Mouse (Mus musculus) liver, embryonic 12.5 days (tissue): Measurements from ENCODE around the gene Cyb561d2. TPM values are rescaled to one million over a fixed set of nuclear protein-coding genes. Genes with fewer than 3 reads are reported as not detected.
"Not testable (repeated sequence)": the region's sequence is repeated elsewhere in the genome, so short reads cannot be mapped to it uniquely, and the experiment has no call there.

ENCODE experiments used
- ATAC-seq: fragments of 200-750 bp; cut with Nextera tagmentation; 2 replicates; pipeline ENCODE4 v1.8.0; 2017; ENCODE audit warnings: moderate number of reproducible peaks, mild to moderate bottlenecking, moderate library complexity
- H3K27ac ChIP-seq: fragments of 300-500 bp; sonication (generic); 2 replicates; pipeline ENCODE4 v1.5.1; 2016; ENCODE audit warnings: mild to moderate bottlenecking
- H3K27me3 ChIP-seq: fragments of 300-500 bp; sonication (generic); replicated peaks from 2 replicates; pipeline ENCODE4 v1.6.1; 2016; ENCODE audit warnings: mild to moderate bottlenecking, moderate library complexity
- H3K36me3 ChIP-seq: fragments of 300-500 bp; sonication (generic); 2 replicates; pipeline ENCODE4 v1.6.1; 2016; ENCODE audit warnings: mild to moderate bottlenecking, moderate library complexity
- H3K4me1 ChIP-seq: fragments of 300-500 bp; sonication (generic); 2 replicates; pipeline ENCODE4 v1.6.1; 2016
- H3K4me2 ChIP-seq: fragments of 300-500 bp; sonication (generic); 2 replicates; pipeline ENCODE4 v1.6.1; 2016; ENCODE audit warnings: mild to moderate bottlenecking, moderate library complexity
- H3K4me3 ChIP-seq: fragments of 300-500 bp; sonication (generic); 2 replicates; pipeline ENCODE4 v1.5.1; 2016; ENCODE audit warnings: mild to moderate bottlenecking, moderate library complexity
- H3K9ac ChIP-seq: fragments of 300-500 bp; sonication (generic); 2 replicates; pipeline ENCODE4 v1.6.1; 2016; ENCODE audit warnings: mild to moderate bottlenecking, moderate library complexity
- H3K9me3 ChIP-seq: fragments of 300-500 bp; sonication (generic); replicated peaks from 2 replicates; pipeline ENCODE4 v1.6.1; 2016; ENCODE audit warnings: mild to moderate bottlenecking, moderate library complexity
- WGBS: fragments of 180-500 bp; shearing (Covaris S2); methylation state at CpG from one replicate; pipeline ENCODE4 v1.1.7; 2016; ENCODE audit not compliant: insufficient replicate concordance; 5-methylcytosine and 5-hydroxymethylcytosine counted together
- polyA plus RNA-seq: library from polyadenylated mRNA; unstranded; fragments of >200 nt; fragmentation: Nextera tagmentation; extraction: Ambion mirVana; gene quantifications from 2 replicates; pipeline ENCODE4 v1.2.1, GENCODE M21; 2016

Gene Cyb561d2
- polyA plus RNA-seq, 1 experiment from 2014 or later: 18.5 TPM

DNA sequence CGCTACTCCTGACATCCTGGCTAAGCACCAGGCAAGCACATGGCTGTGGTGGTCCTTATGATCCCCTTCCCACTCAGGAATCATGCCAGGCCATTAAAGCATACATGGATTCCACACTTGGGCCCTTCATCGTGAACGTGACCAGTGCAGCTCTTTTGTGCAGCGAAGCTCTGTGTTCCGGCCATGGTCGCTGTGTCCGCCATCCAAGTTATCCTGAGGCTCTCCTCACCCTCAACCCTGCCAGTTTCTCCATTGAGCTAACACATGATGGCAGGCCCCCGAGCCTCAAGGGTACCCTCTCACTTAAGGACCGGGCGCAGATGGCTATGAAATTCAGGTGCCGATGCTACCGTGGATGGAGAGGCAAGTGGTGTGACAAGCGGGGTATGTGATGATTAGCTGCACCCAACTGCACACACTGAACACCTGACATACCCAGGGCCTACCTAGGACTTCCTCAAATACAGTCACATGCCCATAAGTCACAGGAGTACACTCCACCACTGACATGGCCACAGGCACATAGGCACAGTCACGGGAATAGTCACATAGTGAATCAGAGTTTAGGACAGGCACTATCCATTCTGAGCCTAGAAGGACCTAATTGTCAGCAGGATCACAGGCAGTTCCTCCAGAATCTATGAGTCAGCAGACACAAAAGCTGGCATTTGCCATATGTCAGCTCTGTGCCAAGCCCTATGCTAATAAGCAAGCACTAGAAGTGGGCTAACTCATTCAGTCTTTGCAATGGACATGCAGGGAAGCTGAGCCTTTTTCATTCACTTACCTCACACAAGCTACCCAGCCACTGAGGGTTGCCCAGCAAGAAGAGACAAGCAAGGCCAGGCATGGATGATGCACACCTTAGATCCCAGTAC lies 37.3 kb upstream of the Cyb561d2 start:
- Histone ChIP-seq H3K4me3 (no peak overlapping the region), H3K4me1 (peaks cover 76% of the 10 kb centered on the region), H3K9ac (no peak overlapping the region; the same call in 1 of the 2 replicates), H3K27ac (peak overlapping the region; percentile 95), H3K27me3 (no peaks in the 10 kb centered on the region), H3K9me3 (no peaks in the 10 kb centered on the region), H3K4me2 (peak overlapping the region; percentile 94; the same call in 1 of the 2 replicates), H3K36me3 (peaks cover 18% of the 10 kb centered on the region)
- 87% methylated on average over 14 of the region's 14 CpGs for WGBS
- ATAC-seq: no peak

DNA sequence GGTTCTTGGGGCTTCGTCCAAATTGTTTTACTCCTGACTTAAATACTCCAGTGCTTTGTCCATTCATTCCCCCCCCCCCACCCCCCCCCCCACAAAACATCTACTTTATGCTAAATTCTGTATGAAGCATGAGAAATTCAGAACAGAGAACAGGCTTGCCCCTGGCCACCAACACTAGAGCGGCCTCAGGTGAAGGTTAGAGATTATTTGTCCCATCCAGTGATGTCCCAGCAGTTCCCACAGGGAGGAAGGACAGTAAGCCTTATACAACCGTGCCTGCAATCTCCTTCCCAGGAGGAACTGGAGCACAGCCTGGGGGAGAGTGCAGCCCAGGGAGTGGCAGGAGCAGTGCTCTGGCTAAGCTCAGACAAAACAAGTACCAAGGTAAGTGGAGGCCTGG lies 36.6 kb upstream of the Cyb561d2 start, which contains the start of gene Naa80:
TSS of gene Naa80 (plus strand) at position 301 of the 400 bp plus-strand sequence.
- Histone ChIP-seq H3K4me1 (peaks cover 70% of the 10 kb centered on the region), H3K9ac (peak within 1 kb of the TSS; percentile 15; the same call in 1 of the 2 replicates), H3K9me3 (no peaks in the 10 kb centered on the region), H3K27me3 (no peaks in the 10 kb centered on the region), H3K4me3 (no peak within 1 kb of the TSS), H3K36me3 (peaks cover 15% of the 10 kb centered on the region), H3K4me2 (peak within 1 kb of the TSS; percentile 94), H3K27ac (peak within 1 kb of the TSS; percentile 95)
- 74% methylated on average over 3 of the region's 3 CpGs for WGBS
- no peak for ATAC-seq

DNA sequence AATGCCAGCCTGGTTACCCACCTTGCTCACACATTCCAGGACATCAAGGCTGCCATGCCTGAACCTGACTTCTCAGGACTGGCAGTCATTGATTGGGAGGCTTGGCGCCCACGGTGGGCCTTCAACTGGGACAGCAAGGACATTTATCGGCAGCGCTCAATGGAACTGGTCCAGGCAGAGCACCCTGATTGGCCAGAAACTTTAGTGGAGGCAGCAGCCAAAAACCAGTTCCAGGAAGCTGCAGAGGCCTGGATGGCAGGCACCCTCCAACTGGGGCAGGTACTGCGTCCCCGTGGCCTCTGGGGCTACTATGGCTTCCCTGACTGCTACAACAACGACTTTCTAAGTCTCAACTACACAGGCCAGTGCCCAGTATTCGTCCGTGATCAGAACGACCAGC lies 35.9 kb upstream of the Cyb561d2 start:
- no peak for ATAC-seq
- Histone ChIP-seq H3K9ac (peak overlapping the region; percentile 15; the same call in 1 of the 2 replicates), H3K36me3 (peaks cover 15% of the 10 kb centered on the region), H3K4me2 (peak overlapping the region; percentile 75; the same call in 1 of the 2 replicates), H3K27ac (peak overlapping the region; percentile 79; the same call in 1 of the 2 replicates), H3K9me3 (no peaks in the 10 kb centered on the region), H3K4me3 (no peak overlapping the region), H3K27me3 (no peaks in the 10 kb centered on the region), H3K4me1 (peaks cover 70% of the 10 kb centered on the region)
- WGBS: 80% methylated on average over 10 of the region's 10 CpGs

DNA sequence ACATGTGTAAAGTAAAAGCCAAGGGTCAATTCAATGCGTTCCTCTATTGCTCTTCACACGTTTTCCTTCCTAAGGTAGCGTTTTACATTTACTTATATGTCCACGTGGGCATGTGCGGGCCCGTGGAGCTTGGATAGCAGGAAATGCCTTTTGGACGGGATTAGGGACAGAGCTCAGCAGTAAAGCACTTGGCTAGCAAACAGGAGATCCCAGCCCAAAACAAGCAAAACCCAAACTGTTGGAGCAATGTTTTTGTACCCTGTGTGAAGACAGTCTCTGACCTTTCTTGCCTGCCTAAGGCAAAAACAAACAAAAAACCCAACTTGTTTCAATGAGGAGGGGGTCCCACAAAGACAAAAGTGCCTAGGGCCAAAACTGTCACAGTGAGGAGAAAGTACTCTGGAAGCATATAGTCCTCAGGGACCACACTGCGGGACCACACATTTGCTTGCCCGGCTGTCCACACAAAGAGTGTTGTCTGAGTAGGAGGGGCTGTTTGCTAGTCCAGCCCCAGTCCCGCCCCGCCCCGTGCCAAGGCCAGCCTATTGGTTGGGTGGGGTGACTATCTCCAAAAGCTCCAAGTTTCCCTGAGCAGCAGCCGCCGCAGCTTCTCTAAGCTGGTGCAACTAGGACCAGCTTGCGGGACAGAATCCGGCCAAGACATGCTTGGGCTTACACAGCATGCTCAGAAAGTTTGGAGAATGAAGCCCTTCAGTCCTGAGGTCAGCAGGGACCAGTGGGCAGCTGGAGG lies 34.5 kb upstream of the Cyb561d2 start, which contains the start of gene Hyal1:
TSS of gene Hyal1 (plus strand) at position 571 of the 751 bp plus-strand sequence.
- Histone ChIP-seq H3K9ac (peak within 1 kb of the TSS; percentile 70), H3K4me2 (peak within 1 kb of the TSS; percentile 75), H3K4me3 (peak within 1 kb of the TSS; percentile 54), H3K27me3 (no peaks in the 10 kb centered on the region), H3K4me1 (peaks cover 70% of the 10 kb centered on the region), H3K27ac (peak within 1 kb of the TSS; percentile 79), H3K9me3 (no peaks in the 10 kb centered on the region), H3K36me3 (peaks cover 24% of the 10 kb centered on the region)
- peak; percentile 77 for ATAC-seq
- 26% methylated on average over 16 of the region's 16 CpGs for WGBS

DNA sequence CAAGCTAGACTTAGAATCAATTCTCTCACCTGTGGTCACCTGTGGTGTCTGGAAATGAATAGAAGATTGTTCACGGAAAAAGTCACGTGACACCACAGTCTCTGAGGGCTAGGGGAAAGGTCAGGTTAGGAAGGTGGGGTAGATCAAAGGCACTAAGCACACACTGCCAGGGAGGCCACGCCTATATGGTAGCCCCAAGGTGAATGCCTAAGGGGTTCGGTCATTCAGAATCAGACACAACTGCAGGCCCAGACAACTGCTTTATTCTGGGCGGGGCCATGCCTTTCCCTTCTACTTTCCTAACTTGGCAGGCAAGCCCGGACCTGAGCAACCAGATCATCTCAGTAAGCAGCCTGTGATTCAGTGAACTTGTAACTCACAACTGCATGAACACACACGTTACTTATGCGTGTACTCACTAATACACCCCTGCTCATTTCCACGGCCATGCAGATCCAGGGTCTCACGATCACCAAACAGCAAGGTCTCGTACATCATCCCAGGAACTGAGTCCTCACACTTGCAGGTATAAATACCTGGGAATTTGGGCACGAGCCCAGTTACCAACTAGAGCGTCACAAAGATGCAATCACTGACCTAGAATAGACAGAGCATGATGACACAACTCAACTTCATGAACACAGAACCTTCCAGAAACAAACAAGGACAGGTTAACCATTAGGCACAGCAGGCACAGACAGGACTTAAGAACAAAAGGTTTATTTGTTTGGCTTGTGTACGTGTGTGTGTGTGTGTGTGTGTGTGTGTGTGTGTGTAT lies 33.8 kb upstream of the Cyb561d2 start:
- H3K9ac ChIP-seq: peak overlapping the region; percentile 70; the same call in 1 of the 2 replicates
- ATAC-seq: no peak
- WGBS: 78% methylated on average over 14 of the region's 14 CpGs
- no peaks in the 10 kb centered on the region for H3K9me3 ChIP-seq
- H3K27ac ChIP-seq: peak overlapping the region; percentile 79
- no peak overlapping the region for H3K4me2 ChIP-seq
- peaks cover 32% of the 10 kb centered on the region for H3K36me3 ChIP-seq
- no peaks in the 10 kb centered on the region for H3K27me3 ChIP-seq
- peaks cover 71% of the 10 kb centered on the region for H3K4me1 ChIP-seq
- no peak overlapping the region for H3K4me3 ChIP-seq

DNA sequence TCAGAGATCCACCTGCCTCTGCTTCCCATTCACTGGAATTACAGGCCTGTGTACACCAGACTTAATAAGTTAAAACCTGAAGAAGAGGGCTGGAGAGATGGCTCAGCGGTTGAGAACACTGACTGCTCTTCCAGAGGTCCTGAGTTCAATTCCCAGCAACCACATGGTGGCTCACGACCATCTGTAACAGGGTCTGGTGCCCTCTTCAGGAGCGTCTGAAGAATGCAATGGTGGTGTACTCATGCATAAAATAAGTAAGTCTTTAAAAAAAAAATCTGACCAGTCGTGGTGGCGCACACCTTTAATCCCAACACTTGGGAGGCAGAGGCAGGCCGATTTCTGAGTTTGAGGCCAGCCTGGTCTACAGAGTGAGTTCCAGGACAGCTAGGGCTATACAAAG lies 31.8 kb upstream of the Cyb561d2 start:
- not testable (repeated sequence) for H3K4me3 ChIP-seq, H3K9ac ChIP-seq, H3K27me3 ChIP-seq, H3K9me3 ChIP-seq, ATAC-seq, H3K4me2 ChIP-seq
- 77% methylated on average over 6 of the region's 6 CpGs for WGBS
- peaks cover 72% of the 10 kb centered on the region for H3K4me1 ChIP-seq
- H3K36me3 ChIP-seq: peaks cover 38% of the 10 kb centered on the region
- peak overlapping the region; percentile 94; the same call in 1 of the 2 replicates for H3K27ac ChIP-seq

- peaks cover 38% of the 10 kb centered on the region for H3K36me3 ChIP-seq
- no peak for ATAC-seq
- WGBS: 94% methylated on average over 2 of the region's 2 CpGs
- peak overlapping the region; percentile 90 for H3K9ac ChIP-seq
- H3K27me3 ChIP-seq: no peaks in the 10 kb centered on the region
- H3K9me3 ChIP-seq: no peaks in the 10 kb centered on the region
- H3K27ac ChIP-seq: peak overlapping the region; percentile 94
- H3K4me2 ChIP-seq: peak overlapping the region; percentile 86
- H3K4me3 ChIP-seq: no peak overlapping the region
- H3K4me1 ChIP-seq: peaks cover 75% of the 10 kb centered on the region
Observed at GRCm38 (mm10) chr9:107572327-107572662, 30.3 kb upstream of the Cyb561d2 start.

DNA sequence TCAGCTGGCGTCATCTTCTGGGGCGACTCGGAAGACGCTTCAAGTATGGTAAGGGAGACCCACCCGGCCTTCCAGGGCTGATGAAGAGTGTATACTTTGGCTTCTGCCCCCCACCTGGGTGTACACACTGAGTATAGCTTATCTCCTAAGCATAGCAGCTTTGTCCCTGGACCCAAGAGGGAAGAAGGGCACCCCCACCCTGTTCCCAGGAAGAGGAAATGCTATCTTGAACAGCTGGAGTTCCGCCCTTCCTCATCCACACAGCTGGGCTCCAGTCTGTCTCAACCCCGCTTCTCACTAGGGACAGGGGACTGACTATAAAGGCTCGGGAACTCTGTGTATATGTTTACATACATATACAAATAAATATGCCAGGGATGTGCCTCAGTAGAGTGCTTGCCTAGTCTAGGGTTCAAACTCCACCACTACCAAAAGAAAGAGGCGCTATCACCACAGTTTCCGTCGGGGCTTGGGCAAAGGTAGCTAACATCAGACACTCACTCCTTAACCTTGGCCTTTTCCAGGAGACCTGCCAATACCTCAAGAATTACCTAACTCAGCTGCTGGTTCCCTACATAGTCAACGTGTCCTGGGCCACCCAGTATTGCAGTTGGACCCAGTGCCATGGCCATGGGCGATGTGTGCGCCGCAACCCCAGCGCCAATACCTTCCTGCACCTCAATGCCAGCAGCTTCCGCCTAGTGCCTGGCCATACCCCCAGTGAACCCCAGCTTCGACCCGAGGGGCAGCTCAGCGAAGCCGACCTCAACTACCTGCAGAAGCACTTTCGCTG lies 29.7 kb upstream of the Cyb561d2 start:
- Histone ChIP-seq H3K27me3 (no peaks in the 10 kb centered on the region), H3K9ac (peak overlapping the region; percentile 90), H3K4me1 (peaks cover 75% of the 10 kb centered on the region), H3K9me3 (no peaks in the 10 kb centered on the region), H3K27ac (peak overlapping the region; percentile 94), H3K36me3 (peaks cover 38% of the 10 kb centered on the region), H3K4me3 (peak overlapping the region; percentile 75), H3K4me2 (peak overlapping the region; percentile 86)
- ATAC-seq: peak; percentile 48
- WGBS: 79% methylated on average over 22 of the region's 22 CpGs

- Histone ChIP-seq H3K4me1 (peaks cover 75% of the 10 kb centered on the region), H3K27me3 (no peaks in the 10 kb centered on the region), H3K36me3 (peaks cover 38% of the 10 kb centered on the region), H3K9ac (peak overlapping the region; percentile 90), H3K27ac (peak overlapping the region; percentile 94), H3K9me3 (no peaks in the 10 kb centered on the region), H3K4me2 (peak overlapping the region; percentile 86), H3K4me3 (peak overlapping the region; percentile 75)
- 40% methylated on average over 21 of the region's 21 CpGs for WGBS
- peak; percentile 70 for ATAC-seq
Observed at GRCm38 (mm10) chr9:107570845-107571244, 28.9 kb upstream of the Cyb561d2 start.

DNA sequence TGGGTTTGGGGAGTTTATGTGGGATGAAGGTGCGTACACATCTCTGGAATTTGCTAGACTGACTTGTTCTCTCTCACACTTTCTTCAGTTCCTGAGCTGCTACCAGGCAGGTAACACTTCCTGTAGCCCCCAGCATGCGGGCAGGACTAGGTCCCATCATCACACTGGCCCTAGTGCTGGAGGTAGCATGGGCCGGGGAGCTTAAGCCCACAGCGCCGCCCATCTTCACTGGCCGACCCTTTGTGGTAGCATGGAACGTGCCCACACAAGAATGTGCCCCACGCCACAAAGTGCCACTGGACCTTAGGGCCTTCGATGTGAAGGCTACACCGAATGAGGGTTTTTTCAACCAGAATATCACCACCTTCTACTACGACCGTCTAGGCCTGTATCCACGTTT lies 28.0 kb upstream of the Cyb561d2 start:
- peaks cover 44% of the 10 kb centered on the region for H3K36me3 ChIP-seq
- WGBS: 67% methylated on average over 13 of the region's 13 CpGs
- no peak for ATAC-seq

GRCm38 (mm10) chr9:107569270-107569669 lies 27.3 kb upstream of the Cyb561d2 start:
- peak overlapping the region; percentile 90 for H3K9ac ChIP-seq
- H3K27me3 ChIP-seq: no peaks in the 10 kb centered on the region
- WGBS: under 1% methylated on average over 23 of the region's 23 CpGs
- no peaks in the 10 kb centered on the region for H3K9me3 ChIP-seq
- peak overlapping the region; percentile 86 for H3K4me2 ChIP-seq
- H3K27ac ChIP-seq: peak overlapping the region; percentile 94
- H3K4me1 ChIP-seq: peaks cover 85% of the 10 kb centered on the region
- H3K4me3 ChIP-seq: peak overlapping the region; percentile 75
- H3K36me3 ChIP-seq: peaks cover 51% of the 10 kb centered on the region
- peak; percentile 11 for ATAC-seq

More for the DNA sequence above, 28.0 kb upstream of the Cyb561d2 start:
- peaks cover 77% of the 10 kb centered on the region for H3K4me1 ChIP-seq
- peak overlapping the region; percentile 86 for H3K4me2 ChIP-seq
- peak overlapping the region; percentile 90 for H3K9ac ChIP-seq
- H3K27ac ChIP-seq: peak overlapping the region; percentile 94
- H3K4me3 ChIP-seq: peak overlapping the region; percentile 75
- H3K27me3 ChIP-seq: no peaks in the 10 kb centered on the region
- no peaks in the 10 kb centered on the region for H3K9me3 ChIP-seq
